Mouse (Mus musculus) small intestine, adult 2 months (tissue): ENCODE measurements around the gene Tst.

Source experiments
- CTCF ChIP-seq: fragments of 200-500 bp; IDR thresholded peaks from 2 replicates; pipeline ENCODE4 v1.5.1; 2012; ENCODE audit warnings: low read depth, mild to moderate bottlenecking, control low read depth, inconsistent platforms, low read length, moderate library complexity, mixed read lengths; ENCODE audit not compliant: insufficient replicate concordance, insufficient read length; ENCODE audit errors: extremely low read depth
- POLR2A ChIP-seq: fragments of 200-500 bp; IDR thresholded peaks from 2 replicates; pipeline ENCODE4 v1.6.1; 2012; ENCODE audit warnings: low read depth, mild to moderate bottlenecking, control low read depth, inconsistent platforms, low read length, moderate library complexity

DNA sequence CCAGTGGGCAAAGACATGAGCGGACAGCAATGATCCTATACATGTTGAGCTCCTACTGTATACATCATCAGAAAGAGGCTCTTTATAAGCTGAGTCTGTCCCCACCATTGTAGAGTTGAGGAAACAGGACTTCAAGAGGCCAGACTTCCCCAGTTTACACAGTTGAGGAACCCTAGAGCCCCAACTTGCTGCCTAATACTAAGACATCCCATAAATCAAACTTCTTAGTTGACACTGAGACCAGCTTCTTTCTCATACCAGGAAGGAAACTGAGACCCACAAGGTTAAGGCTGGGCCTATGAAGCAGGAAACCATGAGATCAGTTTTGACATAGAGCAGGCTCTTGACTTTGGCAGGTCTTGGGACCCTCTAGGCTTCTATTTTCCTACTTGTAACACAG lies 20.1 kb downstream of the Tst start:
- no peak for TF ChIP-seq POLR2A
- no peak for TF ChIP-seq CTCF
